Mouse (Mus musculus) thymus, postnatal 10 days (tissue): ENCODE data around the gene Rps6kb2.

Experiments
- DNase-seq, 2 experiments: peaks; one replicate each; pipeline ENCODE4 v3.0.0; 2021; ENCODE audit warnings: low spot score in 2 of 2

Rps6kb2 gene

GRCm38 (mm10) chr19:4119716-4120487, 43.3 kb downstream of the Rps6kb2 start:
- peak in 1 of 2 experiments; percentile 46 for DNase-seq

- no peak for DNase-seq
Observed at GRCm38 (mm10) chr19:4118350-4118749, 44.8 kb downstream of the Rps6kb2 start.

GRCm38 (mm10) chr19:4117006-4117405, 46.1 kb downstream of the Rps6kb2 start:
- DNase-seq = no peak

- no peak for DNase-seq
Observed at GRCm38 (mm10) chr19:4115816-4116215, 47.3 kb downstream of the Rps6kb2 start.

GRCm38 (mm10) chr19:4115144-4115543, 48.0 kb downstream of the Rps6kb2 start:
- DNase-seq = no peak

GRCm38 (mm10) chr19:4114551-4114950, 48.6 kb downstream of the Rps6kb2 start:
- no peak for DNase-seq

- no peak for DNase-seq
Observed at GRCm38 (mm10) chr19:4113806-4114230, 49.3 kb downstream of the Rps6kb2 start.

- no peak for DNase-seq
Observed at GRCm38 (mm10) chr19:4113186-4113805, 49.9 kb downstream of the Rps6kb2 start.

- DNase-seq = no peak
Observed at GRCm38 (mm10) chr19:4112063-4112960, 50.8 kb downstream of the Rps6kb2 start.

GRCm38 (mm10) chr19:4108535-4108934, 54.6 kb downstream of the Rps6kb2 start:
- no peak for DNase-seq

- DNase-seq = no peak
Observed at GRCm38 (mm10) chr19:4106654-4107053, 56.5 kb downstream of the Rps6kb2 start.

- no peak for DNase-seq
Observed at GRCm38 (mm10) chr19:4104675-4105194, 58.4 kb downstream of the Rps6kb2 start.
